Mouse (Mus musculus) limb, embryonic 14.5 days (tissue): ENCODE data around the gene Zmynd19. TPM values are rescaled to one million over a fixed set of nuclear protein-coding genes. Genes with fewer than 3 reads are reported as not detected.
"Not testable (repeated sequence)": the region's sequence is repeated elsewhere in the genome, so short reads cannot be mapped to it uniquely, and the experiment has no call there.

Experiments used
- ATAC-seq: fragments of 200-750 bp; cut with Nextera tagmentation; 2 replicates; pipeline ENCODE4 v1.8.0; 2017; ENCODE audit warnings: low read depth, moderate number of reproducible peaks, moderate TSS enrichment; ENCODE audit not compliant: low FRiP score
- DNase-seq: peaks from one replicate; pipeline ENCODE4 v3.0.0-alpha.2; 2015; ENCODE audit warnings: low spot score
- H3K27ac ChIP-seq: fragments of 300-500 bp; sonication (generic); replicated peaks from 2 replicates; pipeline ENCODE4 v1.5.1; 2014; ENCODE audit warnings: low read depth, mild to moderate bottlenecking, low read length, moderate library complexity, mixed read lengths
- H3K27me3 ChIP-seq: fragments of 300-500 bp; sonication (generic); 2 replicates; pipeline ENCODE4 v1.6.1; 2014; ENCODE audit warnings: low read length, mixed read lengths; ENCODE audit not compliant: control insufficient read depth, insufficient read depth
- H3K36me3 ChIP-seq: fragments of 300-500 bp; sonication (generic); 2 replicates; pipeline ENCODE4 v1.6.1; 2014; ENCODE audit warnings: mild to moderate bottlenecking, low read length, moderate library complexity, mixed read lengths; ENCODE audit not compliant: control insufficient read depth, insufficient read depth
- H3K4me1 ChIP-seq: fragments of 300-500 bp; sonication (generic); 2 replicates; pipeline ENCODE4 v1.6.1; 2014; ENCODE audit warnings: antibody characterized with exemption, low read length, mixed read lengths; ENCODE audit not compliant: control insufficient read depth, insufficient read depth
- H3K4me2 ChIP-seq: fragments of 300-500 bp; sonication (generic); replicated peaks from 2 replicates; pipeline ENCODE4 v1.6.1; 2014; ENCODE audit warnings: low read depth, mild to moderate bottlenecking, low read length, moderate library complexity; ENCODE audit not compliant: severe bottlenecking
- H3K4me3 ChIP-seq: fragments of 300-500 bp; sonication (generic); replicated peaks from 2 replicates; pipeline ENCODE4 v1.5.1; 2014; ENCODE audit warnings: low read length
- H3K9ac ChIP-seq: fragments of 300-500 bp; sonication (generic); 2 replicates; pipeline ENCODE4 v1.6.1; 2014; ENCODE audit warnings: mild to moderate bottlenecking, low read depth, low read length, moderate library complexity; ENCODE audit not compliant: severe bottlenecking
- H3K9me3 ChIP-seq: fragments of 300-500 bp; sonication (generic); 2 replicates; pipeline ENCODE4 v1.6.1; 2016; ENCODE audit warnings: low read length; ENCODE audit not compliant: control insufficient read depth
- POLR2A ChIP-seq: fragments of 200-500 bp; IDR thresholded peaks from 2 replicates; pipeline ENCODE4 v1.8.0; 2012; ENCODE audit warnings: inconsistent platforms, mild to moderate bottlenecking, moderate library complexity, borderline replicate concordance; ENCODE audit not compliant: insufficient read depth, insufficient read length; ENCODE audit errors: extremely low read depth
- WGBS: fragments of 180-500 bp; shearing (Covaris S2); extraction: QIAGEN DNeasy Blood & Tissue Kit; methylation state at CpG from one replicate; pipeline ENCODE4 v1.1.7; 2014; 5-methylcytosine and 5-hydroxymethylcytosine counted together
- polyA plus RNA-seq, 2 experiments: library from polyadenylated mRNA; depleted of rRNA in 1 of 2; stranded (reverse) in 1 of 2; unstranded in 1 of 2; fragments of >200 nt; fragmentation: Nextera tagmentation in 1 of 2; extraction: Ambion mirVana in 1 of 2; gene quantifications; 2 replicates each; pipeline versions ENCODE4 v1.2.1 to v1.2.3; 2012 to 2014

Zmynd19 gene
- polyA plus RNA-seq, 2 experiments = 21.2 to 31.5 TPM

GRCm38 (mm10) chr2:24942092-24942491 is 7.5 kb upstream of the Zmynd19 start:
- no peak overlapping the region for H3K4me3 ChIP-seq
- H3K4me2 ChIP-seq = no peak overlapping the region
- H3K27ac ChIP-seq = no peak overlapping the region
- DNase-seq (no peak), ATAC-seq (no peak)
- H3K36me3 ChIP-seq = no peaks in the 10 kb centered on the region
- no peaks in the 10 kb centered on the region for H3K27me3 ChIP-seq
- TF ChIP-seq POLR2A = no peak
- 72% methylated on average over 4 of the region's 4 CpGs for WGBS
- H3K9me3 ChIP-seq = no peaks in the 10 kb centered on the region
- no peaks in the 10 kb centered on the region for H3K4me1 ChIP-seq
- no peak overlapping the region for H3K9ac ChIP-seq

- WGBS = 45% methylated on average over 2 of the region's 2 CpGs
- DNase-seq = peak; percentile 23
- ATAC-seq = not testable (repeated sequence)
These were observed 5.3 kb upstream of the Zmynd19 start for GRCm38 (mm10) chr2:24944304-24944703.

GRCm38 (mm10) chr2:24950189-24950535 is 570 bp downstream of the Zmynd19 start:
- no peak for DNase-seq
- Histone ChIP-seq H3K9ac (peak overlapping the region; percentile 90), H3K4me1 (peaks cover 9% of the 10 kb centered on the region), H3K4me3 (peak overlapping the region; percentile 95), H3K9me3 (no peaks in the 10 kb centered on the region), H3K4me2 (peak overlapping the region; percentile 70), H3K27me3 (no peaks in the 10 kb centered on the region), H3K27ac (0 out of 2 replicates have a peak overlapping the region, but pooled peaks have one; percentile 26), H3K36me3 (peaks cover 39% of the 10 kb centered on the region)
- under 1% methylated on average over 22 of the region's 31 CpGs for WGBS
- TF ChIP-seq POLR2A = no peak
- ATAC-seq = no peak

More at GRCm38 (mm10) chr2:24944304-24944703, 5.3 kb upstream of the Zmynd19 start:
- H3K9me3 ChIP-seq, H3K4me3 ChIP-seq, H3K4me1 ChIP-seq, H3K4me2 ChIP-seq, H3K27ac ChIP-seq, H3K27me3 ChIP-seq, H3K36me3 ChIP-seq, H3K9ac ChIP-seq: not testable (repeated sequence)

GRCm38 (mm10) chr2:24952537-24953055 is 3.0 kb downstream of the Zmynd19 start:
- Histone ChIP-seq H3K9me3 (no peaks in the 10 kb centered on the region), H3K4me1 (peaks cover 9% of the 10 kb centered on the region), H3K4me3 (no peak overlapping the region), H3K4me2 (no peak overlapping the region), H3K36me3 (peaks cover 62% of the 10 kb centered on the region), H3K9ac (no peak overlapping the region), H3K27me3 (no peaks in the 10 kb centered on the region), H3K27ac (no peak overlapping the region)
- no peak for TF ChIP-seq POLR2A
- 89% methylated on average over 4 of the region's 4 CpGs for WGBS
- DNase-seq (no peak), ATAC-seq (no peak)

- H3K36me3 ChIP-seq = peaks cover 50% of the 10 kb centered on the region
- H3K27ac ChIP-seq = no peak overlapping the region
- H3K27me3 ChIP-seq = no peaks in the 10 kb centered on the region
- ATAC-seq (no peak), DNase-seq (no peak)
- WGBS = 38% methylated on average over 3 of the region's 3 CpGs
- TF ChIP-seq POLR2A = no peak
- no peaks in the 10 kb centered on the region for H3K9me3 ChIP-seq
- H3K4me1 ChIP-seq = no peaks in the 10 kb centered on the region; the same call in 1 of the 2 replicates
- no peak overlapping the region for H3K4me3 ChIP-seq
- H3K4me2 ChIP-seq = no peak overlapping the region
- no peak overlapping the region for H3K9ac ChIP-seq
These were observed 11.3 kb downstream of the Zmynd19 start for GRCm38 (mm10) chr2:24960910-24961309.

- Histone ChIP-seq H3K36me3 (peaks cover 44% of the 10 kb centered on the region), H3K4me2 (peak within 1 kb of the TSS; percentile 51), H3K4me3 (peak within 1 kb of the TSS; percentile 79), H3K9me3 (no peaks in the 10 kb centered on the region), H3K27ac (no peak within 1 kb of the TSS), H3K9ac (peak within 1 kb of the TSS; percentile 88), H3K27me3 (no peaks in the 10 kb centered on the region), H3K4me1 (no peaks in the 10 kb centered on the region; the same call in 1 of the 2 replicates)
- ATAC-seq = peak; percentile 91
- peak; percentile 68; the same call in 1 of the 2 replicates for TF ChIP-seq POLR2A
- peak; percentile 88 for DNase-seq
- under 1% methylated on average over 28 of the region's 28 CpGs for WGBS
These were observed 12.9 kb downstream of the Zmynd19 start, which contains the start of gene Dph7 for GRCm38 (mm10) chr2:24962304-24963000. Gene Dph7, plus strand, starts transcription at chr2:24962400.
